8 mouse cellular contexts compared by ENCODE assay signal in genomic region chr11:101176117-101176691, GRCm38 (mm10). TPM values are rescaled to one million over a fixed set of nuclear protein-coding genes. Genes with fewer than 3 reads are reported as not detected.
DNase-seq lines count a peak whose midpoint lies in the region; ATAC-seq and TF ChIP-seq lines count a peak whose summit lies in the region.

No protein-coding gene starts in this region.

- ATAC-seq in liver, embryonic 12.5 days = no peak
- no peak for ATAC-seq in neural tube, embryonic 15.5 days (ENCODE audit: low FRiP score)

- H3K4me2 ChIP-seq in liver, embryonic 12.5 days = peak overlapping the region; percentile 49
- H3K4me2 ChIP-seq in neural tube, embryonic 15.5 days = peak overlapping the region; percentile 75

- no peaks in the 10 kb centered on the region for H3K9me3 ChIP-seq in hindbrain, embryonic 10.5 days
- H3K9me3 ChIP-seq in liver, embryonic 12.5 days (replicated peaks) = no peaks in the 10 kb centered on the region
- no peaks in the 10 kb centered on the region for H3K9me3 ChIP-seq in neural tube, embryonic 15.5 days (replicated peaks)

- peak; percentile 25 for TF ChIP-seq CTCF in C2C12 (IDR thresholded peaks at IDR 0.05; ENCODE audit: control insufficient read depth, insufficient read depth, insufficient read length)

- no peaks in the 10 kb centered on the region for H3K36me3 ChIP-seq in C2C12 (ENCODE audit: control insufficient read depth, insufficient read depth)
- H3K36me3 ChIP-seq in hindbrain, embryonic 10.5 days = no peaks in the 10 kb centered on the region
- no peaks in the 10 kb centered on the region for H3K36me3 ChIP-seq in liver, embryonic 12.5 days
- no peaks in the 10 kb centered on the region for H3K36me3 ChIP-seq in neural tube, embryonic 15.5 days

- no peak overlapping the region for H3K9ac ChIP-seq in liver, embryonic 12.5 days
- peak overlapping the region; percentile 52 for H3K9ac ChIP-seq in neural tube, embryonic 15.5 days (replicated peaks)

- no peak overlapping the region for H3ac ChIP-seq in C2C12 (ENCODE audit: control insufficient read depth, insufficient read length, low read depth)

- peaks cover 69% of the 10 kb centered on the region for H3K4me1 ChIP-seq in hindbrain, embryonic 10.5 days (replicated peaks)
- peaks cover 58% of the 10 kb centered on the region for H3K4me1 ChIP-seq in liver, embryonic 12.5 days
- peaks cover 68% of the 10 kb centered on the region for H3K4me1 ChIP-seq in neural tube, embryonic 15.5 days

- H3K27ac ChIP-seq in hindbrain, embryonic 10.5 days = peak overlapping the region; percentile 17; the same call in 1 of the 2 replicates
- no peak overlapping the region for H3K27ac ChIP-seq in liver, embryonic 12.5 days
- peak overlapping the region; percentile 78 for H3K27ac ChIP-seq in neural tube, embryonic 15.5 days (replicated peaks)

- no peaks in the 10 kb centered on the region for H3K27me3 ChIP-seq in C2C12 (ENCODE audit: control insufficient read depth, insufficient read depth, insufficient read length)
- H3K27me3 ChIP-seq in hindbrain, embryonic 10.5 days (ENCODE audit: insufficient read depth, poor library complexity, severe bottlenecking) = peaks cover 84% of the 10 kb centered on the region
- H3K27me3 ChIP-seq in liver, embryonic 12.5 days (replicated peaks) = peaks cover 96% of the 10 kb centered on the region
- peaks cover 35% of the 10 kb centered on the region for H3K27me3 ChIP-seq in neural tube, embryonic 15.5 days (replicated peaks)

- H3K4me3 ChIP-seq in C2C12 (ENCODE audit: insufficient read depth, poor library complexity, severe bottlenecking) = no peak overlapping the region
- H3K4me3 ChIP-seq in hindbrain, embryonic 10.5 days = peak overlapping the region; percentile 45
- peak overlapping the region; percentile 17 for H3K4me3 ChIP-seq in liver, embryonic 12.5 days
- peak overlapping the region; percentile 51 for H3K4me3 ChIP-seq in neural tube, embryonic 15.5 days (replicated peaks)

- H3K79me3 ChIP-seq in C2C12 (ENCODE audit: low read depth) = no peaks in the 10 kb centered on the region

- DNase-seq in adrenal gland, postnatal 14 days = peak; percentile 70
- DNase-seq in adrenal gland, postnatal 4 days (ENCODE audit: low spot score in 2 of 2) = no peak
- DNase-seq in embryo, embryonic 11 days = peak; percentile 69
- peak; percentile 57 for DNase-seq in hindbrain, embryonic 10.5 days (ENCODE audit: low spot score)
- DNase-seq in ovary, postnatal 10 days (ENCODE audit: low spot score) = no peak

- no peaks in the 10 kb centered on the region for H3K79me2 ChIP-seq in C2C12 (ENCODE audit: control insufficient read depth, insufficient read depth)

- 2% methylated on average over 25 of the region's 25 CpGs for WGBS in hindbrain, embryonic 10.5 days
- 4% methylated on average over 25 of the region's 25 CpGs for whole genome bisulfite sequencing in liver, embryonic 12.5 days (ENCODE audit: insufficient replicate concordance)
- WGBS in neural tube, embryonic 15.5 days = under 1% methylated on average over 25 of the region's 25 CpGs

TF ChIP-seq in C2C12, 6 proteins besides CTCF, POLR2A, EP300 and RAD21:
- no peak for TF ChIP-seq FOSL1 (IDR thresholded peaks at IDR 0.05; ENCODE audit: insufficient read depth, low read length, poor library complexity, severe bottlenecking)
- no peak for TF ChIP-seq MYOG (IDR thresholded peaks at IDR 0.05; ENCODE audit: control insufficient read depth, extremely low read depth, insufficient read length)
- TF ChIP-seq USF1 (IDR thresholded peaks at IDR 0.05; ENCODE audit: low read depth) = no peak
- TF ChIP-seq MYOD1 (IDR thresholded peaks at IDR 0.05; ENCODE audit: control insufficient read depth, insufficient read length, low read depth) = no peak
- no peak for TF ChIP-seq MAX (IDR thresholded peaks at IDR 0.05)
- TF ChIP-seq CEBPB (IDR thresholded peaks at IDR 0.05; ENCODE audit: low read depth) = no peak
TF ChIP-seq in C2C12: peak in this region for 0.

RNA-seq across cellular contexts. Expression of gene Ccr10, which starts 1.0 kb away (rescaled TPM):
- 1.4 and 1.5 TPM in 2 replicates for total RNA-seq in adrenal gland, postnatal 14 days (2021)
- total RNA-seq in adrenal gland, postnatal 4 days (2021) = under 1 TPM in 1 of 2 experiments, not detected in 1; 0.22 TPM
- polyA plus RNA-seq in C2C12 (2012; fragmentation: generic; extraction: Trizol) = 0.18 TPM
- 0.15 and 0.20 TPM in 2 replicates for polyA plus RNA-seq in hindbrain, embryonic 10.5 days (2016; fragmentation: Nextera tagmentation; extraction: Ambion mirVana)
- 0.07 TPM in 1 of 2 replicates, not detected in the other for polyA plus RNA-seq in liver, embryonic 12.5 days (2016; fragmentation: Nextera tagmentation; extraction: Ambion mirVana)
- 0.51 and 0.70 TPM in 2 replicates for polyA plus RNA-seq in neural tube, embryonic 15.5 days (2015; fragmentation: Nextera tagmentation; extraction: Ambion mirVana)

RNA-seq across cellular contexts. Expression of gene Plekhh3, which starts 5.1 kb away (rescaled TPM):
- total RNA-seq in adrenal gland, postnatal 14 days (2021) = 30.5 and 32.7 TPM in 2 replicates
- 10 to 100 TPM; 26.9 to 30.7 TPM for total RNA-seq in adrenal gland, postnatal 4 days (2021)
- 18.3 TPM for polyA plus RNA-seq in C2C12 (2012; fragmentation: generic; extraction: Trizol)
- polyA plus RNA-seq in hindbrain, embryonic 10.5 days (2016; fragmentation: Nextera tagmentation; extraction: Ambion mirVana) = 5.8 and 11.8 TPM in 2 replicates
- 2.7 and 2.8 TPM in 2 replicates for polyA plus RNA-seq in liver, embryonic 12.5 days (2016; fragmentation: Nextera tagmentation; extraction: Ambion mirVana)
- polyA plus RNA-seq in neural tube, embryonic 15.5 days (2015; fragmentation: Nextera tagmentation; extraction: Ambion mirVana) = 9.2 and 9.5 TPM in 2 replicates

RNA-seq across cellular contexts. Expression of gene Cntnap1, which starts 5.9 kb away (rescaled TPM):
- 10.9 and 13.5 TPM in 2 replicates for total RNA-seq in adrenal gland, postnatal 14 days (2021)
- total RNA-seq in adrenal gland, postnatal 4 days (2021) = 1 to 10 TPM; 3.9 to 4.1 TPM
- 0.28 TPM for polyA plus RNA-seq in C2C12 (2012; fragmentation: generic; extraction: Trizol)
- 0.29 and 0.71 TPM in 2 replicates for polyA plus RNA-seq in hindbrain, embryonic 10.5 days (2016; fragmentation: Nextera tagmentation; extraction: Ambion mirVana)
- 0.17 and 0.26 TPM in 2 replicates for polyA plus RNA-seq in liver, embryonic 12.5 days (2016; fragmentation: Nextera tagmentation; extraction: Ambion mirVana)
- polyA plus RNA-seq in neural tube, embryonic 15.5 days (2015; fragmentation: Nextera tagmentation; extraction: Ambion mirVana) = 11.2 and 12.3 TPM in 2 replicates

RNA-seq across cellular contexts. Expression of gene Tubg2, which starts 20.5 kb away (rescaled TPM):
- total RNA-seq in adrenal gland, postnatal 14 days (2021) = 7.2 and 7.9 TPM in 2 replicates
- total RNA-seq in adrenal gland, postnatal 4 days (2021) = 1 to 10 TPM; 7.7 to 8.1 TPM
- polyA plus RNA-seq in C2C12 (2012; fragmentation: generic; extraction: Trizol) = 0.13 TPM
- polyA plus RNA-seq in hindbrain, embryonic 10.5 days (2016; fragmentation: Nextera tagmentation; extraction: Ambion mirVana) = 2.8 and 4.8 TPM in 2 replicates
- 0.57 and 0.62 TPM in 2 replicates for polyA plus RNA-seq in liver, embryonic 12.5 days (2016; fragmentation: Nextera tagmentation; extraction: Ambion mirVana)
- polyA plus RNA-seq in neural tube, embryonic 15.5 days (2015; fragmentation: Nextera tagmentation; extraction: Ambion mirVana) = 49.9 and 60.7 TPM in 2 replicates

RNA-seq across cellular contexts. Expression of gene Ezh1, which starts 50.1 kb away (rescaled TPM):
- total RNA-seq in adrenal gland, postnatal 14 days (2021) = 28.8 and 37.7 TPM in 2 replicates
- total RNA-seq in adrenal gland, postnatal 4 days (2021) = 10 to 100 TPM; 38.8 to 40.3 TPM
- 4.5 TPM for polyA plus RNA-seq in C2C12 (2012; fragmentation: generic; extraction: Trizol)
- 13.1 TPM in 2 replicates for polyA plus RNA-seq in hindbrain, embryonic 10.5 days (2016; fragmentation: Nextera tagmentation; extraction: Ambion mirVana)
- 9.8 and 10.3 TPM in 2 replicates for polyA plus RNA-seq in liver, embryonic 12.5 days (2016; fragmentation: Nextera tagmentation; extraction: Ambion mirVana)
- polyA plus RNA-seq in neural tube, embryonic 15.5 days (2015; fragmentation: Nextera tagmentation; extraction: Ambion mirVana) = 25.4 and 26.1 TPM in 2 replicates

Comparison
In these comparisons a context has a peak if more than half of its experiments do, and no peak if none do; other contexts are left out.
1. DNase-seq: peak in adrenal gland, postnatal 14 days (single experiment), embryo, embryonic 11 days (single experiment) and hindbrain, embryonic 10.5 days (single experiment); none in adrenal gland, postnatal 4 days (0 of 2) and ovary, postnatal 10 days (single experiment).